9 mouse cellular contexts compared by ENCODE assay signal in genomic region chr11:19017719-19018413, GRCm38 (mm10). TPM values are rescaled to one million over a fixed set of nuclear protein-coding genes. Genes with fewer than 3 reads are reported as not detected.
DNase-seq lines count a peak whose midpoint lies in the region; ATAC-seq and TF ChIP-seq lines count a peak whose summit lies in the region.
"Had no signal": no experiment of that assay in that cellular context is flagged by ENCODE, and none has a peak within 500 bp of the region (broad histone marks: within the 10 kb centered on the region; RNA-seq: fewer than 3 reads in every experiment).

No protein-coding gene starts in this region.

- H3K4me3 ChIP-seq in heart, embryonic 13.5 days, result peak overlapping the region; percentile 84
- peak overlapping the region; percentile 66 for H3K4me3 ChIP-seq in bone marrow macrophage, adult 2 months (ENCODE audit: insufficient read depth, low read length)
- H3K4me3 ChIP-seq in hindbrain, embryonic 13.5 days, result peak overlapping the region; percentile 85
- peak overlapping the region; percentile 62 for H3K4me3 ChIP-seq in midbrain, embryonic 14.5 days (replicated peaks; ENCODE audit: low read depth, low read length)

- TF ChIP-seq POLR2A in bone marrow macrophage, adult 2 months (IDR thresholded peaks at IDR 0.05; ENCODE audit: borderline replicate concordance, low read depth, low read length), result no peak

- ATAC-seq in heart, embryonic 13.5 days (ENCODE audit: extremely low read depth, insufficient number of reproducible peaks, low FRiP score, low TSS enrichment), result no peak
- no peak for ATAC-seq in hindbrain, embryonic 13.5 days (ENCODE audit: low FRiP score)
- no peak for ATAC-seq in midbrain, embryonic 14.5 days (ENCODE audit: low FRiP score, low TSS enrichment)

- peak overlapping the region; percentile 100 for H3K9ac ChIP-seq in heart, embryonic 13.5 days
- peak overlapping the region; percentile 100 for H3K9ac ChIP-seq in hindbrain, embryonic 13.5 days
- peak overlapping the region; percentile 88 for H3K9ac ChIP-seq in midbrain, embryonic 14.5 days (replicated peaks; ENCODE audit: low read length)

- H3K4me2 ChIP-seq in heart, embryonic 13.5 days, result peak overlapping the region; percentile 70
- H3K4me2 ChIP-seq in hindbrain, embryonic 13.5 days, result peak overlapping the region; percentile 89
- H3K4me2 ChIP-seq in midbrain, embryonic 14.5 days (ENCODE audit: low read length), result peak overlapping the region; percentile 92

- peaks cover 21% of the 10 kb centered on the region for H3K36me3 ChIP-seq in heart, embryonic 13.5 days
- peaks cover 14% of the 10 kb centered on the region for H3K36me3 ChIP-seq in hindbrain, embryonic 13.5 days
- no peaks in the 10 kb centered on the region for H3K36me3 ChIP-seq in midbrain, embryonic 14.5 days (ENCODE audit: control insufficient read depth, insufficient read depth, low read length)

- intact Hi-C loops in heart, postnatal 36 days (cut with DNase I), result loop anchor here (2.0 to 5.0 kb wide), 2 partner anchors 46 to 59 kb away; no protein-coding TSS in a partner anchor
- intact Hi-C loops in gastrocnemius, postnatal 14 days (cut with DNase I; ENCODE audit: low total_unique reads), result no loop called here

- TF ChIP-seq CTCF in bone marrow macrophage, adult 2 months (IDR thresholded peaks at IDR 0.05; ENCODE audit: low read depth, low read length), result no peak

- peak overlapping the region; percentile 100 for H3K27ac ChIP-seq in heart, embryonic 13.5 days (replicated peaks)
- H3K27ac ChIP-seq in bone marrow macrophage, adult 2 months (ENCODE audit: insufficient read depth, low read depth, low read length), result no peak overlapping the region
- H3K27ac ChIP-seq in hindbrain, embryonic 13.5 days, result peak overlapping the region; percentile 100
- peak overlapping the region; percentile 97 for H3K27ac ChIP-seq in midbrain, embryonic 14.5 days (replicated peaks; ENCODE audit: low read depth, low read length)

- under 1% methylated on average over 14 of the region's 14 CpGs for WGBS in heart, embryonic 13.5 days
- under 1% methylated on average over 14 of the region's 14 CpGs for WGBS in hindbrain, embryonic 13.5 days
- WGBS in midbrain, embryonic 14.5 days, result under 1% methylated on average over 14 of the region's 14 CpGs

- H3K9me3 ChIP-seq in heart, embryonic 13.5 days, result no peaks in the 10 kb centered on the region
- H3K9me3 ChIP-seq in hindbrain, embryonic 13.5 days, result no peaks in the 10 kb centered on the region
- H3K9me3 ChIP-seq in midbrain, embryonic 14.5 days (ENCODE audit: control insufficient read depth, low read length), result no peaks in the 10 kb centered on the region

- no peak for DNase-seq in heart, postnatal 36 days
- peak; percentile 39 for DNase-seq in midbrain, embryonic 14.5 days
- no peak for DNase-seq in urinary bladder, postnatal 4 days (ENCODE audit: low spot score in 2 of 2)
- no peak for DNase-seq in gastrocnemius, postnatal 14 days
- DNase-seq in adrenal gland, postnatal 36 days, result no peak
- DNase-seq: thymus, postnatal 14 days had no signal

- no peaks in the 10 kb centered on the region for H3K27me3 ChIP-seq in heart, embryonic 13.5 days (replicated peaks)
- no peaks in the 10 kb centered on the region for H3K27me3 ChIP-seq in hindbrain, embryonic 13.5 days
- H3K27me3 ChIP-seq in midbrain, embryonic 14.5 days (ENCODE audit: control insufficient read depth, insufficient read depth, low read length), result peaks cover 15% of the 10 kb centered on the region

- peaks cover 30% of the 10 kb centered on the region for H3K4me1 ChIP-seq in heart, embryonic 13.5 days
- no peaks in the 10 kb centered on the region; the same call in 1 of the 2 replicates for H3K4me1 ChIP-seq in bone marrow macrophage, adult 2 months (ENCODE audit: control insufficient read depth, insufficient read depth, low read length)
- peaks cover 37% of the 10 kb centered on the region for H3K4me1 ChIP-seq in hindbrain, embryonic 13.5 days (replicated peaks)
- peaks cover 25% of the 10 kb centered on the region for H3K4me1 ChIP-seq in midbrain, embryonic 14.5 days (ENCODE audit: control insufficient read depth, insufficient read depth, low read length)

RNA-seq across cellular contexts. Expression of gene Meis1, which starts 0.9 kb away (rescaled TPM):
- 65.4 and 68.5 TPM in 2 replicates for polyA plus RNA-seq in heart, embryonic 13.5 days (2015; fragmentation: Nextera tagmentation; extraction: Ambion mirVana)
- total RNA-seq in heart, postnatal 36 days (2021), result 10 to 100 TPM; 22.4 to 31.4 TPM
- 2.8 and 2.9 TPM in 2 replicates for polyA plus RNA-seq in bone marrow macrophage, adult 2 months (2012; ENCODE audit: insufficient read depth, insufficient read length, missing spikeins)
- polyA plus RNA-seq in hindbrain, embryonic 13.5 days (2015; fragmentation: Nextera tagmentation; extraction: Ambion mirVana), result 211 and 212 TPM in 2 replicates
- polyA plus RNA-seq in midbrain, embryonic 14.5 days (2014; fragmentation: Nextera tagmentation; extraction: Ambion mirVana), result 33.4 and 51.7 TPM in 2 replicates
- total RNA-seq in gastrocnemius, postnatal 14 days (2021), result 1 to 10 TPM; 4.1 to 4.5 TPM
- total RNA-seq in adrenal gland, postnatal 36 days (2021), result 10 to 100 TPM; 56.0 to 57.4 TPM
